Mouse (Mus musculus) lung, postnatal 25 days (tissue): ENCODE data around the gene Cpsf6.

Experiments used
- DNase-seq: peaks from one replicate; pipeline ENCODE4 v3.0.0; 2022; ENCODE audit warnings: low spot score

Cpsf6 gene

GRCm38 (mm10) chr10:117330521-117330920, 49.3 kb downstream of the Cpsf6 start:
- peak; percentile 69 for DNase-seq

GRCm38 (mm10) chr10:117323782-117324181, 56.0 kb downstream of the Cpsf6 start:
- no peak for DNase-seq

GRCm38 (mm10) chr10:117322630-117323029, 57.2 kb downstream of the Cpsf6 start:
- DNase-seq, result no peak

GRCm38 (mm10) chr10:117320571-117320981, 59.2 kb downstream of the Cpsf6 start:
- peak; percentile 84 for DNase-seq

GRCm38 (mm10) chr10:117316391-117316790, 63.4 kb downstream of the Cpsf6 start:
- DNase-seq, result no peak

- DNase-seq, result no peak
Measured at GRCm38 (mm10) chr10:117313133-117313532, 66.7 kb downstream of the Cpsf6 start.

GRCm38 (mm10) chr10:117312168-117312567, 67.6 kb downstream of the Cpsf6 start:
- no peak for DNase-seq

GRCm38 (mm10) chr10:117304371-117304770, 75.4 kb downstream of the Cpsf6 start:
- DNase-seq, result no peak

GRCm38 (mm10) chr10:117301688-117302087, 78.1 kb downstream of the Cpsf6 start:
- DNase-seq, result peak; percentile 62

GRCm38 (mm10) chr10:117299901-117300520, 79.8 kb downstream of the Cpsf6 start:
- no peak for DNase-seq

GRCm38 (mm10) chr10:117299106-117299505, 80.7 kb downstream of the Cpsf6 start:
- no peak for DNase-seq

- DNase-seq, result no peak
Measured at GRCm38 (mm10) chr10:117298336-117298735, 81.5 kb downstream of the Cpsf6 start.
